In the genomic region with DNA sequence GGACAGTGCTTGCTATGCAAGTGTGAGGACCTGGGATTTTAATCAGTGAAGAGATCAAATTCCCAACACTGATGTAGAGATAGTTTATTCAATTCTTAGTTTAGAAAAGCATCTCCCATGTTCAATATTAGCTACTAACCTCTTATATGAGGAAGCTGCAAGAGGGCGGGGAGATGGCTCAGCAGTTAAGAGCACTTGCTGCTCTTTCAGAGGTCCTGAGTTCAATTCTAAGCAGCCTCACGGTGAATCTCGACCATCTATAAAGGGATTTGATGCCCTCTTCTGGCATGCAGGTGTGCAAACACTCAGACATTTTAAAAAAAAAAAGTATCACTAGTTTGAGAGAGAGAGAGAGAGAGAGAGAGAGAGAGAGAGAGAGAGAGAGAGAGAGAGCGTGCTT, we compare ENCODE assay signal across 10 mouse cellular contexts. TPM values are rescaled to one million over a fixed set of nuclear protein-coding genes. Genes with fewer than 3 reads are reported as not detected.
A peak's percentile ranks its signal among the peaks of the same experiment; 100 is the strongest.
DNase-seq lines count a peak whose midpoint lies in the region; ATAC-seq and TF ChIP-seq lines count a peak whose summit lies in the region.
"Had no signal": no experiment of that assay in that cellular context is flagged by ENCODE, and none has a peak within 500 bp of the region (broad histone marks: within the 10 kb centered on the region; RNA-seq: fewer than 3 reads in every experiment).

No protein-coding gene starts in this region.

- WGBS in forebrain, postnatal 0 days: 58% methylated on average over 4 of the region's 4 CpGs
- 59% methylated on average over 4 of the region's 4 CpGs for WGBS in forebrain, embryonic 13.5 days
- WGBS in liver, adult 2 months: 28% methylated on average over 4 of the region's 4 CpGs
- WGBS in embryonic facial prominence, embryonic 13.5 days: 42% methylated on average over 4 of the region's 4 CpGs

- H3K9me3 ChIP-seq in forebrain, postnatal 0 days (ENCODE audit: low read length): no peaks in the 10 kb centered on the region
- no peaks in the 10 kb centered on the region for H3K9me3 ChIP-seq in forebrain, embryonic 13.5 days (replicated peaks)
- peaks cover 3% of the 10 kb centered on the region for H3K9me3 ChIP-seq in CH12.LX (replicated peaks; ENCODE audit: low read length)
- H3K9me3 ChIP-seq in embryonic facial prominence, embryonic 13.5 days: no peaks in the 10 kb centered on the region
- H3K9me3 ChIP-seq: midbrain, embryonic 13.5 days had no signal

- no peak for DNase-seq in forebrain, postnatal 0 days
- peak; percentile 67 for DNase-seq in liver, adult 2 months (ENCODE audit: extremely low read depth, low read depth, low spot score)
- DNase-seq in liver (no peak), CH12.LX (ENCODE audit: extremely low read depth) (peak; percentile 51)
- no peak for DNase-seq in right cerebral cortex, postnatal 4 days
- DNase-seq in cerebellum, adult 8-10 months: no peak
- DNase-seq: cerebellum, adult 9-10 months had no signal

- H3K4me1 ChIP-seq in forebrain, postnatal 0 days (ENCODE audit: insufficient read depth): no peaks in the 10 kb centered on the region
- H3K4me1 ChIP-seq in forebrain, embryonic 13.5 days: no peaks in the 10 kb centered on the region
- H3K4me1 ChIP-seq in liver, adult 2 months (ENCODE audit: control insufficient read depth, insufficient read depth, low read length): peaks cover 2% of the 10 kb centered on the region
- peaks cover 2 to 22% of the 10 kb centered on the region in 2 experiments; a peak in 2 of 4 replicates for H3K4me1 ChIP-seq in CH12.LX (ENCODE audit: control insufficient read depth in 1 of 2, insufficient read depth in 2 of 2)
- 0 out of 2 replicates have a peak, but pooled peaks cover 6% of the 10 kb centered on the region for H3K4me1 ChIP-seq in embryonic facial prominence, embryonic 13.5 days
- H3K4me1 ChIP-seq: midbrain, embryonic 13.5 days had no signal

- TF ChIP-seq EP300 in CH12.LX (IDR thresholded peaks at IDR 0.05; ENCODE audit: low read length): no peak

- dilution Hi-C loops in CH12.LX (cut with MboI; ENCODE audit: extremely low pct_ligation_motif_present, extremely low pct_unique_long_range_greater_than_20kb, low sequenced_read_pairs): no loop called here

- ATAC-seq in forebrain, postnatal 0 days: no peak
- ATAC-seq in forebrain, embryonic 13.5 days: no peak
- no peak for ATAC-seq in embryonic facial prominence, embryonic 13.5 days (ENCODE audit: insufficient number of reproducible peaks, insufficient read depth, low FRiP score, low TSS enrichment, low read depth)
- ATAC-seq: midbrain, embryonic 13.5 days had no signal

- no peaks in the 10 kb centered on the region for H3K79me2 ChIP-seq in liver, adult 2 months (ENCODE audit: control insufficient read depth, insufficient read depth, low read length)
- H3K79me2 ChIP-seq in CH12.LX (replicated peaks; ENCODE audit: control insufficient read depth, extremely low read depth, insufficient read depth, poor library complexity, severe bottlenecking): no peaks in the 10 kb centered on the region

- TF ChIP-seq POLR2A in liver, adult 2 months (IDR thresholded peaks at IDR 0.05; ENCODE audit: extremely low read depth, insufficient read depth, low read length): no peak
- no peak for TF ChIP-seq POLR2A in CH12.LX (IDR thresholded peaks at IDR 0.05; ENCODE audit: low read depth, low read length)

- no peak overlapping the region for H3K9ac ChIP-seq in forebrain, postnatal 0 days
- no peak overlapping the region for H3K9ac ChIP-seq in forebrain, embryonic 13.5 days
- no peak overlapping the region for H3K9ac ChIP-seq in liver, adult 2 months (ENCODE audit: low read depth, low read length)
- no peak overlapping the region for H3K9ac ChIP-seq in CH12.LX (ENCODE audit: insufficient read depth, low read depth)
- H3K9ac ChIP-seq in embryonic facial prominence, embryonic 13.5 days: no peak overlapping the region
- H3K9ac ChIP-seq: midbrain, embryonic 13.5 days had no signal

- no peak overlapping the region for H3K4me2 ChIP-seq in forebrain, postnatal 0 days (ENCODE audit: low read depth)
- H3K4me2 ChIP-seq in forebrain, embryonic 13.5 days: no peak overlapping the region
- H3K4me2 ChIP-seq in CH12.LX (ENCODE audit: insufficient read depth, low read depth, poor library complexity, severe bottlenecking): peak overlapping the region; percentile 58; the same call in 1 of the 2 replicates
- H3K4me2 ChIP-seq in embryonic facial prominence, embryonic 13.5 days: no peak overlapping the region
- H3K4me2 ChIP-seq: midbrain, embryonic 13.5 days had no signal

- no peak overlapping the region for H3K27ac ChIP-seq in forebrain, postnatal 0 days (ENCODE audit: low read depth, low read length)
- H3K27ac ChIP-seq in forebrain, embryonic 13.5 days: no peak overlapping the region
- no peak overlapping the region for H3K27ac ChIP-seq in liver, adult 2 months (replicated peaks; ENCODE audit: insufficient read depth, low read depth, low read length)
- H3K27ac ChIP-seq in CH12.LX (ENCODE audit: insufficient read depth, low read depth): no peak overlapping the region
- peak overlapping the region; percentile 75; the same call in 1 of the 2 replicates for H3K27ac ChIP-seq in embryonic facial prominence, embryonic 13.5 days
- H3K27ac ChIP-seq: midbrain, embryonic 13.5 days had no signal

- TF ChIP-seq RAD21 in CH12.LX (IDR thresholded peaks at IDR 0.05; ENCODE audit: low read depth, low read length): peak; percentile 60

- no peaks in the 10 kb centered on the region for H3K36me3 ChIP-seq in forebrain, postnatal 0 days (ENCODE audit: insufficient read depth)
- H3K36me3 ChIP-seq in forebrain, embryonic 13.5 days (ENCODE audit: poor library complexity, severe bottlenecking): no peaks in the 10 kb centered on the region
- H3K36me3 ChIP-seq in liver, adult 2 months (ENCODE audit: control insufficient read depth, insufficient read depth, low read length): no peaks in the 10 kb centered on the region
- peaks cover 0 to 2% of the 10 kb centered on the region in 2 experiments for H3K36me3 ChIP-seq in CH12.LX (replicated peaks in 1 of 2; ENCODE audit: control insufficient read depth in 1 of 2, insufficient read depth in 1 of 2, low read length in 1 of 2)
- no peaks in the 10 kb centered on the region for H3K36me3 ChIP-seq in embryonic facial prominence, embryonic 13.5 days
- H3K36me3 ChIP-seq: midbrain, embryonic 13.5 days had no signal

- H3K27me3 ChIP-seq in forebrain, postnatal 0 days (ENCODE audit: insufficient read depth, low read length): no peaks in the 10 kb centered on the region
- no peaks in the 10 kb centered on the region for H3K27me3 ChIP-seq in forebrain, embryonic 13.5 days
- no peaks in the 10 kb centered on the region for H3K27me3 ChIP-seq in liver, adult 2 months (ENCODE audit: control insufficient read depth, insufficient read depth, low read length)
- H3K27me3 ChIP-seq in CH12.LX (replicated peaks): peaks cover 2% of the 10 kb centered on the region
- H3K27me3 ChIP-seq in embryonic facial prominence, embryonic 13.5 days: no peaks in the 10 kb centered on the region
- H3K27me3 ChIP-seq: midbrain, embryonic 13.5 days had no signal

- no peak overlapping the region for H3K4me3 ChIP-seq in forebrain, postnatal 0 days (ENCODE audit: low read depth, low read length)
- H3K4me3 ChIP-seq in forebrain, embryonic 13.5 days: no peak overlapping the region
- H3K4me3 ChIP-seq in liver, adult 2 months (ENCODE audit: insufficient read depth, low read depth, low read length): no peak overlapping the region
- H3K4me3 ChIP-seq in CH12.LX (replicated peaks in 1 of 3; ENCODE audit: low read depth in 2 of 3, low read length in 2 of 3, poor library complexity in 1 of 3): no peak overlapping the region
- H3K4me3 ChIP-seq in embryonic facial prominence, embryonic 13.5 days: no peak overlapping the region
- H3K4me3 ChIP-seq: midbrain, embryonic 13.5 days had no signal

- in situ Hi-C loops in CH12.LX (cut with MboI; ENCODE audit: low pct_ligation_motif_present, low pct_unique_long_range_greater_than_20kb, low sequenced_read_pairs): loop anchor here (10.0 kb wide), 1 partner anchor 256 kb away; a partner anchor contains a TSS

- peak; percentile 20; the same call in 1 of the 2 replicates for TF ChIP-seq CTCF in forebrain, postnatal 0 days (IDR thresholded peaks at IDR 0.05; ENCODE audit: low read depth)
- TF ChIP-seq CTCF in liver, adult 2 months (IDR thresholded peaks at IDR 0.05; ENCODE audit: low read depth, low read length): no peak
- TF ChIP-seq CTCF in CH12.LX (conservative IDR thresholded peaks at IDR 0.05 in 1 of 2, IDR thresholded peaks at IDR 0.05 in 1 of 2; ENCODE audit: low read depth in 2 of 2, low read length in 2 of 2): peak in 1 of 2 experiments; percentile 60; a peak in 2 of 4 replicates

TF ChIP-seq in CH12.LX, 34 proteins besides CTCF, POLR2A, EP300 and RAD21 (continues in another document):
- TF ChIP-seq ZNF384 (IDR thresholded peaks at IDR 0.05; ENCODE audit: low read depth, low read length) (peak; percentile 90), JUND (conservative IDR thresholded peaks at IDR 0.05; ENCODE audit: low read depth, low read length) (peak; percentile 57), CHD1 (IDR thresholded peaks at IDR 0.05; ENCODE audit: low read depth, low read length) (no peak), KAT2A (IDR thresholded peaks at IDR 0.05; ENCODE audit: insufficient replicate concordance, low read length) (no peak), MEF2A (IDR thresholded peaks at IDR 0.05; ENCODE audit: borderline replicate concordance, low read depth, low read length) (no peak), SIN3A (IDR thresholded peaks at IDR 0.05; ENCODE audit: low read length) (no peak)

RNA-seq across cellular contexts. Expression of a gene that starts 0.9 kb away (rescaled TPM):
- total RNA-seq in forebrain, postnatal 0 days (2014; rRNA removed): 79.9 and 112 TPM in 2 replicates
- polyA plus RNA-seq in forebrain, postnatal 0 days (2015; fragmentation: Nextera tagmentation; extraction: Ambion mirVana): 55.1 and 57.1 TPM in 2 replicates
- polyA plus RNA-seq in forebrain, embryonic 13.5 days (2015; fragmentation: Nextera tagmentation; extraction: Ambion mirVana): 76.4 and 85.7 TPM in 2 replicates
- 29.6 and 35.0 TPM in 2 replicates for total RNA-seq in liver, adult 2 months (2014; rRNA removed)
- polyA plus RNA-seq in liver, adult 2 months (2012; rRNA removed): 48.5 and 77.3 TPM in 2 replicates
- 15.4 and 27.8 TPM in 2 replicates for total RNA-seq in CH12.LX (2012; rRNA removed)
- total RNA-seq in CH12.LX (2014; rRNA removed): 33.0 and 35.3 TPM in 2 replicates
- 22.6 and 32.2 TPM in 2 replicates for polyA plus RNA-seq in CH12.LX (2012; ENCODE audit: insufficient read length, low read depth)
- 103 and 118 TPM in 2 replicates for polyA plus RNA-seq in embryonic facial prominence, embryonic 13.5 days (2015; fragmentation: Nextera tagmentation; extraction: Ambion mirVana)

RNA-seq across cellular contexts. Expression of a gene that starts 19.2 kb away (rescaled TPM):
- 22.5 and 32.7 TPM in 2 replicates for total RNA-seq in forebrain, postnatal 0 days (2014; rRNA removed)
- polyA plus RNA-seq in forebrain, postnatal 0 days (2015; fragmentation: Nextera tagmentation; extraction: Ambion mirVana): 11.5 and 16.1 TPM in 2 replicates
- polyA plus RNA-seq in forebrain, embryonic 13.5 days (2015; fragmentation: Nextera tagmentation; extraction: Ambion mirVana): 35.1 and 36.6 TPM in 2 replicates
- total RNA-seq in liver, adult 2 months (2014; rRNA removed): 5.8 and 6.8 TPM in 2 replicates
- polyA plus RNA-seq in liver, adult 2 months (2012; rRNA removed): 1.3 TPM in 2 replicates
- 12.5 and 14.4 TPM in 2 replicates for total RNA-seq in CH12.LX (2012; rRNA removed)
- total RNA-seq in CH12.LX (2014; rRNA removed): 16.9 and 22.1 TPM in 2 replicates
- polyA plus RNA-seq in CH12.LX (2012; ENCODE audit: insufficient read length, low read depth): 20.1 and 20.5 TPM in 2 replicates
- 30.8 and 32.3 TPM in 2 replicates for polyA plus RNA-seq in embryonic facial prominence, embryonic 13.5 days (2015; fragmentation: Nextera tagmentation; extraction: Ambion mirVana)

Comparison
In these comparisons a context has a peak if more than half of its experiments do, and no peak if none do; other contexts are left out.
1. DNase-seq: peak in liver, adult 2 months (single experiment) and CH12.LX (single experiment); none in forebrain, postnatal 0 days (single experiment), liver (single experiment), right cerebral cortex, postnatal 4 days (single experiment) and cerebellum, adult 8-10 months (single experiment).